Mouse (Mus musculus) cerebellum, postnatal 14 days (tissue): ENCODE data around the gene Ccng2.

ENCODE experiments used
- DNase-seq, 2 experiments: peaks; one replicate each; pipeline ENCODE4 v3.0.0; 2021; ENCODE audit warnings: mixed read lengths in 2 of 2

Ccng2 gene

GRCm38 (mm10) chr5:93263396-93264075 is 3.5 kb upstream of the Ccng2 start:
- no peak for DNase-seq

- DNase-seq: no peak
Observed at GRCm38 (mm10) chr5:93264136-93264700, 2.8 kb upstream of the Ccng2 start.

- no peak for DNase-seq
Observed at GRCm38 (mm10) chr5:93265164-93265800, 1.8 kb upstream of the Ccng2 start.

- DNase-seq: no peak
Observed at GRCm38 (mm10) chr5:93265801-93266580, 1.1 kb upstream of the Ccng2 start.

- DNase-seq: peak; percentile 84 to 88
Observed at GRCm38 (mm10) chr5:93267851-93268606, 972 bp downstream of the Ccng2 start.

- no peak for DNase-seq
Observed at GRCm38 (mm10) chr5:93270095-93270494, 3.0 kb downstream of the Ccng2 start.

- peak in 1 of 2 experiments; percentile 15 for DNase-seq
Observed at GRCm38 (mm10) chr5:93270721-93271120, 3.7 kb downstream of the Ccng2 start.

- DNase-seq: no peak
Observed at GRCm38 (mm10) chr5:93282446-93283107, 15.5 kb downstream of the Ccng2 start.

GRCm38 (mm10) chr5:93283109-93283508 is 16.1 kb downstream of the Ccng2 start:
- no peak for DNase-seq

GRCm38 (mm10) chr5:93288553-93288952 is 21.5 kb downstream of the Ccng2 start:
- no peak for DNase-seq

- no peak for DNase-seq
Observed at GRCm38 (mm10) chr5:93290282-93290681, 23.2 kb downstream of the Ccng2 start.

- DNase-seq: no peak
Observed at GRCm38 (mm10) chr5:93296341-93296746, 29.3 kb downstream of the Ccng2 start.

GRCm38 (mm10) chr5:93296754-93297153 is 29.7 kb downstream of the Ccng2 start:
- DNase-seq: no peak

GRCm38 (mm10) chr5:93297311-93297710 is 30.3 kb downstream of the Ccng2 start:
- DNase-seq: no peak

GRCm38 (mm10) chr5:93305126-93305830 is 38.2 kb downstream of the Ccng2 start:
- DNase-seq: peak; percentile 18 to 33

- DNase-seq: no peak
Observed at GRCm38 (mm10) chr5:93308909-93309308, 41.9 kb downstream of the Ccng2 start.

GRCm38 (mm10) chr5:93323320-93324001 is 56.4 kb downstream of the Ccng2 start:
- DNase-seq: peak; percentile 9 to 30
